Mouse (Mus musculus) forebrain, embryonic 15.5 days (tissue): Measurements from ENCODE around the gene Trim38. TPM values are rescaled to one million over a fixed set of nuclear protein-coding genes. Genes with fewer than 3 reads are reported as not detected.
"Not testable (repeated sequence)": the region's sequence is repeated elsewhere in the genome, so short reads cannot be mapped to it uniquely, and the experiment has no call there.

ENCODE experiments used
- ATAC-seq: fragments of 200-750 bp; cut with Nextera tagmentation; replicated peaks from 2 replicates; pipeline ENCODE4 v1.8.0; 2017; ENCODE audit warnings: mild to moderate bottlenecking, moderate TSS enrichment, moderate library complexity
- H3K27ac ChIP-seq: fragments of 300-500 bp; sonication (generic); replicated peaks from 2 replicates; pipeline ENCODE4 v1.5.1; 2015; ENCODE audit warnings: mild to moderate bottlenecking, inconsistent platforms
- H3K27me3 ChIP-seq: fragments of 300-500 bp; sonication (generic); 2 replicates; pipeline ENCODE4 v1.6.1; 2015; ENCODE audit warnings: inconsistent platforms
- H3K36me3 ChIP-seq: fragments of 300-500 bp; sonication (generic); 2 replicates; pipeline ENCODE4 v1.6.1; 2015; ENCODE audit warnings: mild to moderate bottlenecking, inconsistent platforms
- H3K4me1 ChIP-seq: fragments of 300-500 bp; sonication (generic); 2 replicates; pipeline ENCODE4 v1.6.1; 2015; ENCODE audit warnings: inconsistent platforms
- H3K4me2 ChIP-seq: fragments of 300-500 bp; sonication (generic); replicated peaks from 2 replicates; pipeline ENCODE4 v1.6.1; 2015; ENCODE audit warnings: mild to moderate bottlenecking, inconsistent platforms
- H3K4me3 ChIP-seq: fragments of 300-500 bp; sonication (generic); 2 replicates; pipeline ENCODE4 v1.5.1; 2015; ENCODE audit warnings: mild to moderate bottlenecking, inconsistent platforms
- H3K9ac ChIP-seq: fragments of 300-500 bp; sonication (generic); replicated peaks from 2 replicates; pipeline ENCODE4 v1.6.1; 2015; ENCODE audit warnings: mild to moderate bottlenecking, inconsistent platforms
- H3K9me3 ChIP-seq: fragments of 300-500 bp; sonication (generic); 2 replicates; pipeline ENCODE4 v1.6.1; 2016; ENCODE audit warnings: inconsistent platforms
- WGBS: fragments of 180-500 bp; shearing (Covaris S2); methylation state at CpG from one replicate; pipeline ENCODE4 v1.1.7; 2015; ENCODE audit warnings: mixed read lengths; 5-methylcytosine and 5-hydroxymethylcytosine counted together
- polyA plus RNA-seq: library from polyadenylated mRNA; unstranded; fragments of >200 nt; fragmentation: Nextera tagmentation; extraction: Ambion mirVana; gene quantifications from 2 replicates; pipeline ENCODE4 v1.2.1, GENCODE M21; 2015

Trim38 gene
- polyA plus RNA-seq, result 0.11 TPM in 1 of 2 replicates, not detected in the other

DNA sequence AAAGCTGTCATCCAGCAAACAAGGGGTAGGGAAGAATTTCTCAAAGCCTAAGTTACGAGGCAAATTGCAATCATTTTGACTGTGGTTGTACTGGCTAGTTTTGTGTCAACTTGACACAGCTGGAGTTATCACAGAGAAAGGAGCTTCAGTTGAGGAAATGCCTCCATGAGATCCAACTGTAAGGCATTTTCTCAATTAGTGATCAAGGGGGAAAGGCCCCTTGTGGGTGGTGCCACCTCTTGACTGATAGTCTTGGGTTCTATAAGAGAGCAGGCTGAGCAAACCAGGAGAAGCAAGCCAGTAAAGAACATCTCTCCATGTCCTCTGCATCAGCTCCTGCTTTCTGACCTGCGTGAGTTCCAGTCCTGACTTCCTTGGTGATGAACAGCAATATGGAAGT, at the start of gene Trim38:
Trim38 (plus strand) TSS at position 301 of the 400 bp plus-strand sequence.
- H3K4me3 ChIP-seq, H3K36me3 ChIP-seq, H3K4me2 ChIP-seq, H3K27me3 ChIP-seq, ATAC-seq, H3K9me3 ChIP-seq, H3K4me1 ChIP-seq, H3K9ac ChIP-seq, H3K27ac ChIP-seq: not testable (repeated sequence)
- 81% methylated on average over 2 of the region's 2 CpGs for WGBS

DNA sequence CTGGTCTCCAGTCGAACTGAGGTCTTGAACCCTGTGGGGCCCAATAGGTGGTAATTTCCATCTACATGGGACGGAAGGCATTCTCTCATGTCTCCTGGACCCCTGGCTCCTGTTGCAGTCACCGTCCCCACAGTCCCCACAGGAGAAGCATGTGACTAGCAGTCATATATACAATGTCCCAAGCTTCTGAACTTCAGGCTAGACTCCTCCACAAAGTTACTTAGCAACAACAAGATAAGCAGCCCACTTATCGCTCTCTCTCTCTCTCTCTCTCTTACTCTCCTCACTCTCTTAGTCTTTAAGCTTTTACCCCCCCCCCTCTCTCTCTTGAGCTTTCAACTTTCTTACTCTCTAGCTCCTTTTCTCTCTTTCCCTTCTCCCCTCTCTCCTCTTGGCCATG, 45.5 kb upstream of the Trim38 start:
- WGBS, result 90% methylated on average over 4 of the region's 4 CpGs
- Histone ChIP-seq H3K4me3 (no peak overlapping the region), H3K4me2 (no peak overlapping the region), H3K27ac (no peak overlapping the region), H3K36me3 (no peaks in the 10 kb centered on the region), H3K27me3 (no peaks in the 10 kb centered on the region), H3K9ac (no peak overlapping the region), H3K4me1 (no peaks in the 10 kb centered on the region), H3K9me3 (no peaks in the 10 kb centered on the region)
- no peak for ATAC-seq

DNA sequence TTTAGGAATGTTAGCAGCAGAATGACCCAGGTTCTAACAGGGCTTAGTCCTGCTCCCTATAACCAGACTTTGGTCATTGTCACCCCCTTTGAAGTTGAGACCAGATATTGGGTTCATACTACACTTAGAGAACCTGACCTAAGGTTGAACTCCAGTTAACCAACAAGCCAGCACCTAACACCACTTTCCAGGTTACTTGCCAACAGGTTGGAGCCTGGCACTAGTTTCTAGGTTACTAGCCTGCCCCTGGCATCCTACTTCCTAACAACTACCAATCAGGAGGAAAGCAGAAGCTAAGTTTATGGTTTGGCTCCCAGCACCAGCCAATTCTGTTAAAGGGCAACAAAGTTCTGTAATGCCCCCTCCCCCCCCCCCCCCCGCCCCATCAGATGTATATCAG, 44.5 kb upstream of the Trim38 start:
- no peak for ATAC-seq

DNA sequence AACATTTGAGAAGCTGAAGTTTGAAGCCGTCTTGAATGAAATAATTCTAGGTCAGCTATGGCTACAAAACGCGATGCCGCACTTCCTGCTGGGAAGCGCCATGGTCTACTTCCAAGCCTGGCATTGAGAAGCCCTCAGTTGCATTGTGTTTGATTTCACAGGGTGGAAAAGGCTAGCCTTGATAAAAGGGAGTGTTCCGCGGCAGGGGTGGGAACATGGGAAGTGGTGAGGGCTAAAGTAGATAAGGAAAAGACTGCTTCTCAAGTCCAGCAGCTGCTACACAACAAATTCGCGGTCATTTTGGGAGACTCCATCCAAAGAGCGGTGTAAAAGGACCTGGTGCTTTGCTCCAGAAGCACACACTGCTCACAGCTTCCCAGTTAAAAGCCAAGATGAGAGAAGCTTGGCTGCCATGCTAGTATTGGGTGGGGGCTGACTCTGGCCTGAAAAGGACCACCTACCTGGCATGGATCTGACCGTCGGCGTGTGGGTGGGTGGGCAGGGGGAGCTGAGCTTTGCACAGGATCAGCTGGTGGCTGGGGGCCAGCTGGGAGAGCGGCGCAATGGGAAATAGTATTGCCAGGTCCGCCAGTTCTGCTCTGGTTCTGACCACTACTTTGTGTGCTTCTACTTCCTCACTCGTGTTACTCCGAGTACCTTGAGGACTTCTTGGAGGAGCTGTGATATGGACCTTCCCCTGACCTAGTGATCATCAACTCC, 41.1 kb upstream of the Trim38 start:
- no peak overlapping the region for H3K4me3 ChIP-seq
- no peaks in the 10 kb centered on the region for H3K27me3 ChIP-seq
- H3K36me3 ChIP-seq, result no peaks in the 10 kb centered on the region
- H3K9me3 ChIP-seq, result no peaks in the 10 kb centered on the region
- H3K27ac ChIP-seq, result no peak overlapping the region
- ATAC-seq, result no peak
- no peak overlapping the region for H3K4me2 ChIP-seq
- H3K4me1 ChIP-seq, result no peaks in the 10 kb centered on the region
- H3K9ac ChIP-seq, result no peak overlapping the region
- WGBS, result 91% methylated on average over 18 of the region's 18 CpGs

More for the DNA sequence above, 44.5 kb upstream of the Trim38 start:
- no peak overlapping the region for H3K4me3 ChIP-seq
- no peaks in the 10 kb centered on the region for H3K27me3 ChIP-seq
- H3K9me3 ChIP-seq, result no peaks in the 10 kb centered on the region
- 60% methylated on average over 1 of the region's 1 CpGs for WGBS
- H3K36me3 ChIP-seq, result no peaks in the 10 kb centered on the region
- no peak overlapping the region for H3K4me2 ChIP-seq
- no peak overlapping the region for H3K27ac ChIP-seq
- no peak overlapping the region for H3K9ac ChIP-seq
- no peaks in the 10 kb centered on the region for H3K4me1 ChIP-seq

DNA sequence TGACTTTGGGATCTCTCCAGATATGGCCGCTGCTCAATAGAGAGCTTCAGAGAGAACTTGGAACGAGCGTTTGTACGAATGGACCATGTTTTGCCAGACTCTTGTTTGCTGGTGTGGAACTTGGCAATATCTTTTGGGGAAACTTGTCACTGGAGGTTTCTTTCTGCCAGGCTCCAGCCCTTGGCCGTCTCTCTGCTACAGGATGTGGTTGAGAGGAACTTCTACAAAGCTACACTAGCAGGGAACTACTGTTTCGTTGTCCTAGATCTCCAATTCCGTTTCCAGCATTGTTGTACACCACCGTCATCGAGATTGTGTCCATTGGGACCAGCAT, 40.6 kb upstream of the Trim38 start:
- H3K9ac ChIP-seq, result no peak overlapping the region
- no peaks in the 10 kb centered on the region for H3K4me1 ChIP-seq
- H3K27me3 ChIP-seq, result no peaks in the 10 kb centered on the region
- H3K4me3 ChIP-seq, result no peak overlapping the region
- H3K27ac ChIP-seq, result no peak overlapping the region
- WGBS, result 88% methylated on average over 9 of the region's 9 CpGs
- H3K36me3 ChIP-seq, result no peaks in the 10 kb centered on the region
- no peak for ATAC-seq
- no peaks in the 10 kb centered on the region for H3K9me3 ChIP-seq
- no peak overlapping the region for H3K4me2 ChIP-seq

DNA sequence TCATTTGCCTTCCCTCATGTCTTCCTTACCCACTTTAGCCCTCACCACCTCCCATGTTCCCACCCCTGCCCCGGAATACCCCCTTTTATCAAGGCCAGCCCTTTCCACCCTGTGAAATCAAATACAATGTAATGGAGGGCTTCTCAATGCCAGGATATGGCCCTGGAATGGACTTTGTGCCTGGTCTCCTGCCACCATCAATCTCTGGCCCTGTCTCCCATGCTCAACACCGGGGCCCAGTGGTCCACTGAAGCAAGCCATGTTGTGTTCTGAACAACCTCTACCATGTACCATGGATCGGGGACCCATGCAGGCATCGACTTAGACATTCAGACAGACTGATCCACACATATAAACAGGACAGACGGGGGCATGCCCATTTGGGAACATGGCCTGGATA, 40.0 kb upstream of the Trim38 start:
- H3K4me1 ChIP-seq, result no peaks in the 10 kb centered on the region
- H3K36me3 ChIP-seq, result no peaks in the 10 kb centered on the region
- H3K27ac ChIP-seq, result no peak overlapping the region
- H3K4me3 ChIP-seq, result no peak overlapping the region
- H3K27me3 ChIP-seq, result no peaks in the 10 kb centered on the region
- 92% methylated on average over 5 of the region's 5 CpGs for WGBS
- no peaks in the 10 kb centered on the region for H3K9me3 ChIP-seq
- ATAC-seq, result no peak
- no peak overlapping the region for H3K4me2 ChIP-seq
- H3K9ac ChIP-seq, result no peak overlapping the region

DNA sequence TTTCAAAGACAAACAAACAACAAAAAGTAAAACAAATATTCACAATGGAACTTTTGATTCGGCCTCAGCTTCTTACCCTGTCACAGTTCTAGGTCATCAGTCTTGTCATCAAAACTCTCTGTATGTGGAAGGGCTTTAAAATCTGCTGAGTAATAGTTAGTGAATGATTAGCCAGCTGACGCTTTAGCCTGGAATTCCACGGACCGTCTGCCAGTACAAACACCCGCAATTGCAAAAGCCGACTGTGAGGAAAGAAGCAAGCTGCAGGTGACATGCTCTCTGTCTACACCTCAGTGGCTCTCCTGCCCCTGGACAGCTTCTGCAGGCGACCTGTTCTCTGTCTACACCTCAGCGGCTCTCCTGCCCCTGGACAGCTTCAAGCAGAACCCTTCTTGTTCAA, 39.2 kb upstream of the Trim38 start:
- H3K36me3 ChIP-seq, result no peaks in the 10 kb centered on the region
- no peak overlapping the region for H3K4me2 ChIP-seq
- H3K4me3 ChIP-seq, result no peak overlapping the region
- H3K27ac ChIP-seq, result no peak overlapping the region
- H3K27me3 ChIP-seq, result no peaks in the 10 kb centered on the region
- 56% methylated on average over 8 of the region's 8 CpGs for WGBS
- no peaks in the 10 kb centered on the region for H3K9me3 ChIP-seq
- H3K9ac ChIP-seq, result no peak overlapping the region
- H3K4me1 ChIP-seq, result no peaks in the 10 kb centered on the region
- ATAC-seq, result no peak

DNA sequence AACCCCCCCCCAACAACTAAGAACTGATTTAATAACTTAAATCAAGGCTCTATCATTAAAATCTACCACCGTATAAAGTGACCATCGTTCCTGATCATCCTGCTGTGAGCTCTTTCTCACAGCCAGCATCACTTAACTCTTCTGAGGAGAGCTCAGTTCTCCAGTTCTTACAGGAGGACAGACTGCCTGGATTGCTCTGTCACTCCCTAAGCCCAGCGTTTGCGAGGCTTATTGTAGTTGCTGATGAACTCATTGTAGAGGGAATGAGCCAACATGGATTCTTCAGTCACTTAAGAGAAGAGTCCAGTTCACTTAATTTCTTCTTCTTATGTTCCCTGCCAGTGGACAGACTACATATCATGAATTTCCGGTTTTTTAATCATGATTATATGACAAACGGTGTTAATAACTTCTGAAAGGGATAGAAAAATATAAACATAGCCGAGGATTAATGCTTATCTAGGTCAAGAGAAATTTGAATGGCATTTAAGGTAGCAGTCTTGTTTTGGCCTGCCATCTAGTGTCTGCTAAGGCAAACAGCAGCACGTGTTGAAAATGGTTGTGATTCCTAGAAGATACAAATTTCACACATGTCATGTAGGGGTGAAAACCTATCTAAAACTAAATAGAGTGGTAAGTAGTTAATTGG, 37.4 kb upstream of the Trim38 start:
- H3K4me3 ChIP-seq, result no peak overlapping the region
- no peak overlapping the region for H3K9ac ChIP-seq
- H3K27me3 ChIP-seq, result no peaks in the 10 kb centered on the region
- peak; percentile 53; the same call in 1 of the 2 replicates for ATAC-seq
- 25% methylated on average over 8 of the region's 8 CpGs for WGBS
- H3K9me3 ChIP-seq, result no peaks in the 10 kb centered on the region
- no peak overlapping the region for H3K4me2 ChIP-seq
- H3K36me3 ChIP-seq, result no peaks in the 10 kb centered on the region
- H3K27ac ChIP-seq, result no peak overlapping the region
- no peaks in the 10 kb centered on the region for H3K4me1 ChIP-seq

DNA sequence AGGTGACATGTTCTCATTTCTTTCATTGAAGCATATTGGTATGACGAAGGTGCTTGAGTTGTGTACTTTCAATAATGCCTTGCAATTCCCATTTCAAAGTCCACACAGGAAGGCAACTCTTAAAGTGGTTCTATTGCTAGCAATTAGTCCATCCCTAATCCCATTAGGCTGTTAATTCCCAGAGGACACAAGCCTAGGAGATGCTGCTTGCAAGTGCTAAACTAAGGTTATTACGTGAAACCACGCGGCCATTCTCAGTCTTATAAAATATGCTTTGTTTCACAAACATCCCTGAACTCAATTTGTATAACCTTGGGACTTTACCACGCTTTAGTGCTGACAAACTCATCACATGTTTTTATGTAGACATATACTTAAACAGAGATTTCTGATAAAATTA, 32.6 kb upstream of the Trim38 start:
- ATAC-seq, result no peak

DNA sequence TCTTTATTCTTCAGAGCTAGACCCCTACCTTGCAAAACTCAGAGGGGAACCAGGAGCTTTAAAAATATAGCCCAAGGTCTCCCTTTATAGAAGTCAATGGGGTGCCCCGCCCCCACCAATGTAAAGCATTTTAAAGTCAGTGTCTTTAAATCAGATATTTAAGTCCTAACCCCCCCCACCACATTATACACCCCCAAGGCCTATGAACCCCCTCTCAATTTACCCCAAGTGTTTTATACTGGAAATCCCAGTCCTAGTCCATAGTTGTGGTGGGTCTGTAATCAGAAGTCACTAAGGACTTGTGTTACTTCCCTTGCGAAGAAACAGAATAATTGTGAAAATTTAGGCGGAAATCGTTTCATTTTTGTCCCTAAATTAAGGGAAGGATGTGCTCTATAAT, 31.7 kb upstream of the Trim38 start:
- WGBS, result 21% methylated on average over 4 of the region's 4 CpGs
- H3K4me3 ChIP-seq, result peak overlapping the region; percentile 54; the same call in 1 of the 2 replicates

More for the DNA sequence above, 32.6 kb upstream of the Trim38 start:
- no peak overlapping the region for H3K27ac ChIP-seq
- no peak overlapping the region for H3K4me2 ChIP-seq
- no peaks in the 10 kb centered on the region for H3K36me3 ChIP-seq
- 83% methylated on average over 5 of the region's 5 CpGs for WGBS
- no peak overlapping the region for H3K9ac ChIP-seq
- no peaks in the 10 kb centered on the region for H3K27me3 ChIP-seq
- no peak overlapping the region for H3K4me3 ChIP-seq
- peaks cover 21% of the 10 kb centered on the region for H3K4me1 ChIP-seq
- no peaks in the 10 kb centered on the region for H3K9me3 ChIP-seq

DNA sequence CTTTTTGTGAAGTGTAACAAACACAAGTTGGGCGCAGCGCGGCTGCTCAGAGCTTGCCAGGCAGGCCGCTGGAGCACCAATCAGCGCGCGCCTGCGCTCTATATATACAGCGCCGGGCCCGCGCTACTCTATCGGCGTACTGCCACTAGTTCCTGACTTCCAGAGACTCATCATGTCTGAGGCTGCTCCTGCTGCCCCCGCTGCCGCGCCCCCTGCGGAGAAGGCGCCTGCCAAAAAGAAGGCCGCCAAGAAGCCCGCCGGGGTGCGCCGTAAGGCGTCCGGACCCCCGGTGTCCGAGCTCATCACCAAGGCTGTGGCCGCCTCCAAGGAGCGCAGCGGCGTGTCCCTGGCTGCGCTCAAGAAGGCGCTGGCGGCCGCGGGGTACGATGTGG, 31.0 kb upstream of the Trim38 start, which contains the start of gene Hist1h1c:
Hist1h1c (plus strand) TSS at position 132 of the 392 bp plus-strand sequence.
- Histone ChIP-seq H3K9ac (peak within 1 kb of the TSS; percentile 77), H3K9me3 (no peaks in the 10 kb centered on the region), H3K4me2 (peak within 1 kb of the TSS; percentile 100), H3K4me3 (peak within 1 kb of the TSS; percentile 54), H3K4me1 (peaks cover 21% of the 10 kb centered on the region), H3K27me3 (no peaks in the 10 kb centered on the region), H3K36me3 (no peaks in the 10 kb centered on the region), H3K27ac (peak within 1 kb of the TSS; percentile 96)
- under 1% methylated on average over 38 of the region's 38 CpGs for WGBS
- peak; percentile 96 for ATAC-seq

More for the DNA sequence above, 31.7 kb upstream of the Trim38 start:
- H3K27ac ChIP-seq, result peak overlapping the region; percentile 96
- no peaks in the 10 kb centered on the region for H3K36me3 ChIP-seq
- H3K27me3 ChIP-seq, result no peaks in the 10 kb centered on the region
- peak overlapping the region; percentile 100 for H3K4me2 ChIP-seq
- H3K9me3 ChIP-seq, result no peaks in the 10 kb centered on the region
- ATAC-seq, result no peak
- peak overlapping the region; percentile 77 for H3K9ac ChIP-seq
- H3K4me1 ChIP-seq, result peaks cover 21% of the 10 kb centered on the region

DNA sequence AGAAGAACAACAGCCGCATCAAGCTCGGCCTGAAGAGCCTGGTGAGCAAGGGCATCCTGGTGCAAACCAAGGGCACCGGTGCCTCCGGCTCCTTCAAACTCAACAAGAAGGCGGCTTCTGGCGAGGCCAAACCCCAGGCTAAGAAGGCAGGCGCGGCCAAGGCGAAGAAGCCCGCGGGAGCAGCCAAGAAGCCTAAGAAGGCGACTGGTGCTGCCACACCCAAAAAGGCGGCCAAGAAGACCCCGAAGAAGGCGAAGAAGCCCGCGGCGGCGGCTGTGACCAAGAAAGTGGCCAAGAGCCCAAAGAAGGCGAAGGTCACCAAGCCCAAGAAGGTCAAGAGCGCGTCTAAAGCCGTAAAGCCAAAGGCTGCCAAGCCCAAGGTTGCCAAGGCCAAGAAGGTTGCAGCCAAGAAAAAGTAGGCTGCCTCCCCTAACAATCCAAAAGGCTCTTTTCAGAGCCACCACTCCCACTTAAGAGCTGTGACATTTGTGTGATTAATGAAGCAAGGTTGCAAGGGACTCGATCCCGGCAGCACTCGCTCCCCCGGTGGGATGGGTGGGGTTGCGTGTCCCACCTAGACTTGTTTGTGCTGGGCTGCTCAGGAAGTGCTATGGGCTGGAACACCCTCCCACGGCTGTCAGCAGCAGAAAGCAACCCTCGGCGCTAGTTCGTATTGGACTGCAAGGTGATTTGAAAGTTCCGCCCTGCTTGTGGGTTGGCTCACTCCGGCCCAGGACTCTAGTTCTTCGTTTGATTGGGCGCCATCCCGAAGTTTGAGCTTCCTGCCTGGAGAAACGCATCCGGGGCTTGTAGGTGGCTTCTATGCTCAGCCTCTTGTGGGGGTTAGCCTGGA, 30.4 kb upstream of the Trim38 start:
- Histone ChIP-seq H3K9me3 (no peaks in the 10 kb centered on the region), H3K27ac (peak overlapping the region; percentile 96), H3K27me3 (no peaks in the 10 kb centered on the region), H3K9ac (peak overlapping the region; percentile 77), H3K4me2 (peak overlapping the region; percentile 100), H3K4me1 (peaks cover 25% of the 10 kb centered on the region), H3K36me3 (no peaks in the 10 kb centered on the region), H3K4me3 (peak overlapping the region; percentile 54)
- peak; percentile 92 for ATAC-seq
- WGBS, result under 1% methylated on average over 39 of the region's 39 CpGs
